Mouse (Mus musculus): ENCODE results near the gene Ddo. TPM values are rescaled to one million over a fixed set of nuclear protein-coding genes. Genes with fewer than 3 reads are reported as not detected.

Ddo gene
- polyA plus RNA-seq, 1 experiment from 2014 or later: 2.8 TPM

DNA sequence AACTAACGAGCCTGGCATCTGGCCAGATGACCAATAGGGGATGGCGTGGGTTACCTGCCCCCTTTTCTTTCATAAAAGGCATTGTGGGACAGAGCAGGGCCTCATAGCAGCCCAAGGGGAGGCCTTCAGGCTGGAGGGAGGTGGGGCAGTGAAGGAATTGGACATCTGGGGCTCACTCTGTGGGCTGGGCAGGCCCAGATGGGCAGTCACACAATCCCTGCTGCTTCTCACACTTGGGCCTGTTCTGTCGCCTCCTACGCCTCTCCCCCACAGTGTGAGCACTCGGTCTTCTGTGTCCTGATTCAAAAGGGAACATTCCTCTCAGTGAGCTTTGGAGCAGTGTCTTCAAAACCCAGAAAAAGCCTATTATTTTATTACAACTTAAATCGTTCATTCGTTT lies 8.5 kb downstream of the Ddo start:
- no peak overlapping the region for H3K4me2 ChIP-seq
- no peaks in the 10 kb centered on the region for H3K9me3 ChIP-seq
- H3K4me1 ChIP-seq: no peaks in the 10 kb centered on the region; the same call in 1 of the 2 replicates
- 54% methylated on average over 7 of the region's 7 CpGs for WGBS
- H3K36me3 ChIP-seq: no peaks in the 10 kb centered on the region
- H3K9ac ChIP-seq: no peak overlapping the region
- H3K27ac ChIP-seq: no peak overlapping the region
- no peaks in the 10 kb centered on the region for H3K27me3 ChIP-seq
- no peak overlapping the region for H3K4me3 ChIP-seq
- no peak for ATAC-seq (ENCODE audit: borderline replicate concordance, extremely low read depth, low FRiP score, low TSS enrichment)

DNA sequence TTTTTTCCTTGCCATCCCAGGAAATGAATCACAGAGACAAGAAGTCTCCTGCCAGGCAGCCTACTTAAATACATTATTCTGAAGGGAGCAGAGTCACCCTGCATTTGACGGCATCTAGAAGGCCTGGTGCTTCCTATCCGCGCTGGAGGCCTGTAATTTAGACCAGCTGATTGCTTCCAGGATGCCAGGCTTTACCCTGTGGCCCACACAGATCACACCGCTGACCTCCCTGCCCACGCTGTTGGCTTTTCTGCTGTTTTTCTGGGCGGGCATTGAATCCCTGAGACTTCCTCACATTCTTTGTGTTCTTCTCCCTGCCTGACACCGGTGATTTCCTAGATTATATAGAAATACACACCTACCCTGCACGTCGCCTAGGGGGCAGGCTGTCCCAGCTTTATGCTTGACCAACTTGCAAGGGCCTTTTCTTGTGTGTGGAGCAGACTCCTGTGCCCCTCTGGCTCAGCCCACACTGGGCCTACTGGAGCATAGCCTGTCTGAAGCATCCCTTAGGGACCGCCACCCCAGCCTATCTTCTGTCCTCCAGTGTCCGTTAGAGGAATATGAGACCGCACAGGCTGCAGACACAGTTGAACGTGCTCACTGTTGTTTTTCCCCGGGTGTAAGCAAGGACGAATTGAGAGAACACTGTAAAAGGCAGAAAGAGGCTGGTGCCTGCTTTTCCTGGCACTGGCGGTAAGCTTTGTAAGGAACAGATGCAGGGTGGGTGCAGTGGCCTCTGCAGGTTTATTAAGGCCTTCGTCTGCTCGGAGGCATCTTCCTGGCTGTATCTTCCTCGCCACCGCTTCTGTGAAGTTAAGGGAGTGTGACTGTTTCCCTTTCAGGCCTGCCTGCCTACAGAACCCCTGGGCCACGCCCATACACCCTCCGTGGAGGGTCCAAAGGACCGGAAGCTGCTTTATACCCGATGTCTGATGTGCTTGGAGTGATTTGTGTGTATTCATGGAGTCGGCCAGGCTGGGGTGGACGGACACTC lies 9.3 kb downstream of the Ddo start:
- Histone ChIP-seq H3K4me1 (no peaks in the 10 kb centered on the region; the same call in 1 of the 2 replicates), H3K9ac (no peak overlapping the region), H3K9me3 (no peaks in the 10 kb centered on the region), H3K36me3 (no peaks in the 10 kb centered on the region), H3K4me3 (no peak overlapping the region), H3K27me3 (no peaks in the 10 kb centered on the region), H3K4me2 (no peak overlapping the region), H3K27ac (no peak overlapping the region)
- ATAC-seq (ENCODE audit: borderline replicate concordance, extremely low read depth, low FRiP score, low TSS enrichment): no peak
- WGBS: 68% methylated on average over 26 of the region's 26 CpGs

DNA sequence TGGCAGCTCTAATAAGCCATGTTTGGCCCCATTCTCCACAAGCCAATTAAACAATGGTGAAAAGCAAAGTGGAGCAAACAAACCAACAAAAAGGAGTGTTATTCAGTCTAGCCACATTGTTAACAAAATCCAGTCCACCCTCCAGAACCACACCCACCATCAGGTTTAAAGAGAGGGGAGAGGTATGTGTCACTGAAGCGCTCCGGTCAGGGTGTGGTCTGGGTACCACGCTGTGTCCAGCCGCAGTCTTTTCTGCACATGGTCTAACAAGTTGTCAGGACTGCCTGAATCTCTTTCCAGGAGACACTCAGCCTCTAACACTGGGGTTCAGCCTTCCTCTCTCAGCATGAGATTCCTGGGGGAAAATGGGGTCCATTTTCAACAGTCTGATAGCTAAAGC lies 10.6 kb downstream of the Ddo start:
- WGBS: 86% methylated on average over 4 of the region's 4 CpGs
- no peaks in the 10 kb centered on the region; the same call in 1 of the 2 replicates for H3K4me1 ChIP-seq
- no peak overlapping the region for H3K27ac ChIP-seq
- H3K27me3 ChIP-seq: no peaks in the 10 kb centered on the region
- H3K4me3 ChIP-seq: no peak overlapping the region
- ATAC-seq (ENCODE audit: borderline replicate concordance, extremely low read depth, low FRiP score, low TSS enrichment): no peak
- H3K36me3 ChIP-seq: no peaks in the 10 kb centered on the region
- no peak overlapping the region for H3K4me2 ChIP-seq
- H3K9ac ChIP-seq: no peak overlapping the region
- no peaks in the 10 kb centered on the region for H3K9me3 ChIP-seq

DNA sequence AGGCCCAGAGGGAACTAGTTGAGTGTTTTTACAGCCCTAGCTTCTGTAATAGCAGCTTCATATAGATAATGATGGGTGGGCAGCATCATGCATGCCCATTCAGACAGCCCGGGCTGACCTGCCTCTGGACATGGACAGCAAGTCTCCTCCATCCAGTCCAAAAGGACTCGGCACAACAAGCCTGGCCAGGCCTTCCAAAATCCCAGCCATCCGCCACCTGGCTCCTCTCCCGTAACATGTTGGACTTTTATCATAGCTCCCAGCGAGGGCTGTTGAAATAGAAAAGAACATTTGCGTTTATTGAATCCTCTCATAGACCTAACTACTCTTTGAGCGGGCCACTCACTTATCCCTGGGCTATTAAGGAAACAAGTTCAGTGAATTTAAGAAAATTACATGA lies 12.1 kb downstream of the Ddo start:
- no peak overlapping the region for H3K9ac ChIP-seq
- no peak overlapping the region for H3K27ac ChIP-seq
- no peak for ATAC-seq (ENCODE audit: borderline replicate concordance, extremely low read depth, low FRiP score, low TSS enrichment)
- H3K9me3 ChIP-seq: no peaks in the 10 kb centered on the region
- no peaks in the 10 kb centered on the region; the same call in 1 of the 2 replicates for H3K4me1 ChIP-seq
- 80% methylated on average over 7 of the region's 7 CpGs for WGBS
- H3K4me2 ChIP-seq: no peak overlapping the region
- no peaks in the 10 kb centered on the region for H3K27me3 ChIP-seq
- H3K36me3 ChIP-seq: no peaks in the 10 kb centered on the region
- no peak overlapping the region for H3K4me3 ChIP-seq

DNA sequence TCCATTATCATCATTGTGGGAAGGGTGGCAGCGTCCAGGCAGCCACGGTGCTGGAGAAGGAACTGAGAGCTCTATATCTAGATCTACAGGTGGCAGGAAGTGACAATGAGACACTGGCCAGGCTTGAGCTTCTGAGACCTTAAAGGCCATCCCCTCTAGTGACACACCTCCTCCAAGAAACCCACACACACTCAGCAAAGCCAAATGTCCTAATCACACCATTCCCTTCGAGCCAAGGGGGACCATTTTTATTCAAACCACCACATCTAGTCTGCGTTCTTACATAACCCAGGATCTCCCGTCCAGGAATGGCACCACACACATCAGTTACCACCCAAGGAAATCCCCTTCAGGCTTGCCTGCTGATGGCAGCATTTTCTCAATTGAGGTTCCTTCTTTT lies 13.3 kb downstream of the Ddo start:
- H3K4me3 ChIP-seq: no peak overlapping the region
- ATAC-seq (ENCODE audit: borderline replicate concordance, extremely low read depth, low FRiP score, low TSS enrichment): no peak
- H3K4me2 ChIP-seq: no peak overlapping the region
- H3K36me3 ChIP-seq: no peaks in the 10 kb centered on the region
- no peak overlapping the region for H3K9ac ChIP-seq
- H3K27me3 ChIP-seq: no peaks in the 10 kb centered on the region
- H3K27ac ChIP-seq: no peak overlapping the region
- no peaks in the 10 kb centered on the region; the same call in 1 of the 2 replicates for H3K4me1 ChIP-seq
- H3K9me3 ChIP-seq: no peaks in the 10 kb centered on the region
- 77% methylated on average over 5 of the region's 5 CpGs for WGBS

DNA sequence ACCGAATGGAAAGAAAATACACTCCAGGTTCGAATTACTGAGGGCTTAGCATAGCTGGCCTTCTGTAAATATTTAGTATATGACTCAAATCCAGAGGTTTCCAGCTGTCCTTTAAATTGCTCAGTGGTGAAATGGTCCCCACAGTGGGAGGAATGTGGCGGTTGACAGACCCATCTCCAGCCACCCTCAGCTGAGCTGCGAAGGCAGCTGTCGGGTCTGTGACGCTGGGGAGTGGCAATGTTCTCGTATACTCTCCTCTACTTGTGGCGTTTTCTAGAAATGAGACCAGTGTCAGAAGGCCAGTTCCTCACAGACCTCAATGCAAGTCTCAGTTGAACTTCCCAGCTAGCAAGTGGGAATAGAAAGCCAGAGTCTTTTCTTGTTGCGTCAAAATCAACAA lies 14.6 kb downstream of the Ddo start:
- Histone ChIP-seq H3K4me3 (no peak overlapping the region), H3K36me3 (no peaks in the 10 kb centered on the region), H3K4me2 (no peak overlapping the region), H3K9ac (no peak overlapping the region), H3K27ac (no peak overlapping the region), H3K27me3 (no peaks in the 10 kb centered on the region), H3K9me3 (no peaks in the 10 kb centered on the region), H3K4me1 (no peaks in the 10 kb centered on the region)
- WGBS: 24% methylated on average over 9 of the region's 9 CpGs
- peak; percentile 67; the same call in 1 of the 2 replicates for ATAC-seq (ENCODE audit: borderline replicate concordance, extremely low read depth, low FRiP score, low TSS enrichment)

DNA sequence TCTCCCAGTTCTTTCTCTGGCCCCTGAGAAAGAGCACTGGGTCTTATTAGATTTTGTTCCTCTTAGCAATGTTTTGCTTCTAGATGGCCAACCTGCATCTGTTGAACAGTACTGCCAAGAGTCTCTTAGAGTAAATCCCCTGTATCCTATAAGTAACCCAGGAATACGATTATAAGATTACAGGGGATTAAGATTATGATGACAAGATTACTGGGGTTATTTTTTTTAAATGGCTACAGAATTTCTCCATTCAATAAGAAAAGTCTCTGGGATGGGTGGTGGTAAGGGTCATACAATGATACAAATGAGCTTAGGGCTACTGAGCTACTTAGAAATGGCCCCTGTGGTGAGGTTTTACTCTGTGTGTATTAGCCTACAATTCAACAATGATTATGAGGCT lies 15.5 kb downstream of the Ddo start:
- WGBS: 79% methylated on average over 1 of the region's 1 CpGs
- Histone ChIP-seq H3K4me3 (no peak overlapping the region), H3K36me3 (no peaks in the 10 kb centered on the region), H3K9me3 (no peaks in the 10 kb centered on the region), H3K27me3 (no peaks in the 10 kb centered on the region), H3K4me2 (no peak overlapping the region), H3K27ac (no peak overlapping the region), H3K9ac (no peak overlapping the region), H3K4me1 (no peaks in the 10 kb centered on the region)
- no peak for ATAC-seq (ENCODE audit: borderline replicate concordance, extremely low read depth, low FRiP score, low TSS enrichment)

DNA sequence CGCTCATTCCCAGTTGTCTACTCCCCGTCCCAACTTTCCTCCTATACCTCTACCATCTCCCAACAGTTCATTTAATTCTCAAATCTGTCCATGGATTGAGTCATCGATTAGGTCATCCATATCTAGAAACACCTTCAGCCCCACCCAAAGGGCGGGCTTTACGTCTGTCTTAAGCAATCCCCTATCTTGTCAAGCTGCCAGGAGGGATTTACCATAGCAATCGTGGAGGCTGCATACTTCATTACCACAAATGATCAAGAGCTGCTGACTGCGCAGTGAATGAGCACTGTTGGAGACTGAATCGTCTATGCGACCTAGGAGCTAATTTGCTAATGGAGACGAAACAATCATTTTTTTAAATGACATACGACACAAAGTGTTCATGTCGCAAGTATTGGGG lies 19.0 kb downstream of the Ddo start:
- no peak overlapping the region for H3K9ac ChIP-seq
- no peak overlapping the region for H3K4me3 ChIP-seq
- H3K27me3 ChIP-seq: no peaks in the 10 kb centered on the region
- no peak overlapping the region for H3K4me2 ChIP-seq
- H3K36me3 ChIP-seq: no peaks in the 10 kb centered on the region
- no peak overlapping the region for H3K27ac ChIP-seq
- ATAC-seq (ENCODE audit: borderline replicate concordance, extremely low read depth, low FRiP score, low TSS enrichment): no peak
- H3K9me3 ChIP-seq: no peaks in the 10 kb centered on the region
- peaks cover 7% of the 10 kb centered on the region; the same call in 1 of the 2 replicates for H3K4me1 ChIP-seq
- 76% methylated on average over 12 of the region's 12 CpGs for WGBS

DNA sequence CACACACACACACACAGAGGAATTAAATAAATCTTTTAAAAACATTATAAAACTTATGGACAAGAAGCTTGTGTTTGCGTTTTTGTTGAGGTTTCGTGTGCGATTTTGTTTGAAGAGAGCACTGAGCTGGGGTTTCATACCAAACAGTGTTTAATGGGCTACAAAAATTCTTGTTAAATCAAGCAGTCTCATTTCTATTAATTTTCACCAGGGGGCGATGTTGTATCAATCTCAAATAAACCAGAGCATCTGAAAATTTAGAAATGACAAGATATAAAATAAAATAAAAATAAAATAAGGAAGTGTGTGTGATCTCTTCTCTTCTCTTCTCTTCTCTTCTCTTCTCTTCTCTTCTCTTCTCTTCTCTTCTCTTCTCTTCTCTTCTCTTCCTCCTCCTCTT lies 19.8 kb downstream of the Ddo start:
- H3K4me3 ChIP-seq: no peak overlapping the region
- 28% methylated on average over 4 of the region's 4 CpGs for WGBS
- H3K9me3 ChIP-seq: no peaks in the 10 kb centered on the region
- peaks cover 7% of the 10 kb centered on the region; the same call in 1 of the 2 replicates for H3K4me1 ChIP-seq
- no peaks in the 10 kb centered on the region for H3K27me3 ChIP-seq
- no peak for ATAC-seq (ENCODE audit: borderline replicate concordance, extremely low read depth, low FRiP score, low TSS enrichment)
- H3K9ac ChIP-seq: no peak overlapping the region
- H3K36me3 ChIP-seq: no peaks in the 10 kb centered on the region
- no peak overlapping the region for H3K27ac ChIP-seq
- no peak overlapping the region for H3K4me2 ChIP-seq

DNA sequence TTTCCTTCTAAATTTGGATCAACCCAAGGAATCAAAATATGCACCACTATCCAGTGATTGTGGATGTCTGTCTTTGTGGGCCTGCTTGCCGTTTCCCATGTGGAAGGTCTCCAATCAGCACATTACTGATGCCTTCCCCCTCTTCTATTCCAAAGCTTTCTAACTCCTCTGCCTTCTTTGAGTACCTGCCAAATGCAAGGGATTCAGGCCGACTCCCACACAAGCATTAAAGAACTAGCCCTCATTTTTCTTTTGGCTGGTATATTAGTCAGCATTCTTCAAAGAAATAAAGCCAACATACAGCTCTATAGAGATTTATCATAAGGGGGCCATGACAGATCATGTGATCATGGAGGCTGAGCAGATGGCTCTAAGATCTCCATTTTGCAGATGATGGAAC lies 21.9 kb downstream of the Ddo start:
- 32% methylated on average over 2 of the region's 2 CpGs for WGBS
- Histone ChIP-seq H3K27me3 (no peaks in the 10 kb centered on the region), H3K4me1 (peaks cover 7% of the 10 kb centered on the region; the same call in 1 of the 2 replicates), H3K27ac (no peak overlapping the region), H3K36me3 (no peaks in the 10 kb centered on the region), H3K9me3 (no peaks in the 10 kb centered on the region), H3K4me3 (no peak overlapping the region), H3K4me2 (no peak overlapping the region), H3K9ac (no peak overlapping the region; the same call in 1 of the 2 replicates)
- no peak for ATAC-seq (ENCODE audit: borderline replicate concordance, extremely low read depth, low FRiP score, low TSS enrichment)

DNA sequence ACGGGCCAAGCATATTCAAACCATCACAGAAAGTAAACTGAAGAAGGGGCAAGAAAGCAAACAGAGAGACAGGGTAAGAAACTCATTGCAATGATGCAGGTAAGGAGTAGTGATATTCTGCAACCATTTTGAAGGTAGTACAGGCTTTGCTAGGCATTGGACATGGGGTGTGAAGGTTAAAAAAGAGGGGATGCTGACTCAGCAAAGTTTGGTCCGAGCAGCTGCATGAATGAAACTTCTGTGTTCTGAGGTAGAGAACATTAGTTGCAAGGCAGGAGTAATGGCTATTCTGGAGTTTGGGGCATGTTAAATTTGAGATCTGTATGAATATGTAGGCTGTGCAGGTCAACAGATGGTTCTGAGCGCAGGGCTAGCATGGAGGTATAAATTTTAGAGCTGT lies 35.5 kb downstream of the Ddo start:
- no peak overlapping the region for H3K4me3 ChIP-seq
- no peak for ATAC-seq (ENCODE audit: borderline replicate concordance, extremely low read depth, low FRiP score, low TSS enrichment)
- WGBS: 70% methylated on average over 3 of the region's 3 CpGs

DNA sequence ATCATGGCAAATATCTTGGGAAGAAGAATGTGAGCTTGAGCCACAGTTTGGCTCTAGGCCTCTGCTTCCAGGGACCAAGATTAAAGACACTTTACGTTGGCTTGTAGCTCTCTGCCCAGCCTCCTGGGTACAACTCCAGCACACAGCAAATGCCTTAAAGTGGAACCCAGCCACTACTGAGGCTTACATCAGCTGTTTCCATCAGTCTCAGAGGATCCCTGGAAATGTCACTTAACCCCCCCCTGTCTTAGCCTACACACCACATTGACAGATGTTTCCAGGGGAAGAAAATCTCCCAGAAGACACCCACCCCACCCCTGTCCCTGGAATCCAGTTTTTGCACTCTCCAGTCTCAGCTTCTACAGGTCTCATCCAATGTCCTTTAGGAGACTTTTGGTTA lies 37.1 kb downstream of the Ddo start:
- no peak overlapping the region for H3K4me2 ChIP-seq
- no peaks in the 10 kb centered on the region for H3K36me3 ChIP-seq
- H3K4me3 ChIP-seq: no peak overlapping the region
- WGBS: 91% methylated on average over 1 of the region's 1 CpGs
- H3K27me3 ChIP-seq: no peaks in the 10 kb centered on the region
- no peaks in the 10 kb centered on the region for H3K4me1 ChIP-seq
- no peaks in the 10 kb centered on the region for H3K9me3 ChIP-seq
- H3K27ac ChIP-seq: no peak overlapping the region
- no peak for ATAC-seq (ENCODE audit: borderline replicate concordance, extremely low read depth, low FRiP score, low TSS enrichment)
- no peak overlapping the region for H3K9ac ChIP-seq

More for the DNA sequence above, 35.5 kb downstream of the Ddo start:
- Histone ChIP-seq H3K4me1 (no peaks in the 10 kb centered on the region), H3K27ac (no peak overlapping the region), H3K27me3 (no peaks in the 10 kb centered on the region), H3K9ac (no peak overlapping the region), H3K4me2 (no peak overlapping the region), H3K9me3 (no peaks in the 10 kb centered on the region), H3K36me3 (no peaks in the 10 kb centered on the region)

All from lung, embryonic 15.5 days (tissue).